Mouse (Mus musculus): Measurements from ENCODE around the gene Gm7579. TPM values are rescaled to one million over a fixed set of nuclear protein-coding genes. Genes with fewer than 3 reads are reported as not detected.

Gm7579 gene
- not detected for polyA plus RNA-seq (2015; fragmentation: Illumina TruSeq; extraction: RNeasy Lipid Tissue Mini Kit (QIAGEN cat#74804); ENCODE audit: insufficient read depth, low read depth, low replicate concordance)

DNA sequence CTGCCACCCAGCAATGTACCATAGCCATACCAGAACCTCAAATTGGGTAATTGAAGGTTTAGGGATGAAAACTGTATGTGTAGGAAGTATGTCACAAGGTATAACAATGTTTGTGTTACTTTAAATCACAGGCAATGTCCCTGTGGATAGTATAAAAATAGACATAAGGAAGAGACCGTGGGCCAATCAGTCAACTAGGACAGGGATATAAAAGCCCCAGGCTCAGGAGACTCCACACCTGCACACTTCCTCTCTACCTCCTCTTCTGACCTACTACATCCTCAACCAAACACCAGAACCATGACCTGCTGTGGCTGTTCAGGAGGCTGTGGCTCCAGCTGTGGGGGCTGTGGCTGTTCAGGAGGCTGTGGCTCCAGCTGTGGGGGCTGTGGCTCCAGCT, at the start of gene Gm7579:
TSS of gene Gm7579 (plus strand) at position 301 of the 400 bp plus-strand sequence.

DNA sequence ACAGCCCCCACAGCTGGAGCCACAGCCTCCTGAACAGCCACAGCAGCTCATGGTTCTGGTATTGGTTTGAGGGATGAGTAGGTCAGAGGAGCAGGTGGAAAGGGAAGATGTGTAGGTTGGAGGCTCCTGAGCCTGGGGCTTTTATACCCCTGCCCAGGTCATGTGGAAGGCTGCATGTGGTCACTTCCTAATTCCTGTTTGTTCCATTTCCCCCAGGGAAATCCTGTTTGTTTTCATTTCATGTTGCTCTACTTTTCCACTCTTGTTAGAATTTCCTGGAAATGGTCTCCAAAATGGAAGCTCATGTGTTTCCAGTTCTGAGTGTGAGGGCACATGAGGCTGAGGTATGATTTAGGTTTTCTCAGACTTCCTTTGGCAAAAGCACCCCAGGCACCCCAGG, 46.0 kb upstream of the Gm7579 start, which contains the start of gene Gm4553:
TSS of gene Gm4553 (minus strand) at position 101 of the 400 bp plus-strand sequence.

DNA sequence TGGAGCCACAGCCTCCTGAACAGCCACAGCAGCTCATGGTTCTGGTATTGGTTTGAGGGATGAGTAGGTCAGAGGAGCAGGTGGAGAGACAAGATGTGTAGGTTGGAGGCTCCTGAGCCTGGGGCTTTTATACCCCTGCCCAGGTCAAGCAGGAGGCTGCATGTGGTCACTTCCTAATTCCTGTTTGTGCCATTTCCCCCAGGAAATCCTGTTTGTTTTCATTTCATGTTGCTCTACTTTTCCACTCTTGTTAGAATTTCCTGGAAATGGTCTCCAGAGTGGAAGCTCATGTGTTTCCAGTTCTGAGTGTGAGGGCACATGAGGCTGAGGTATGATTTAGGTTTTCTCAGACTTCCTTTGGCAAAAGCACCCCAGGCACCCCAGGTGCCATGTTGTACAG, 35.8 kb upstream of the Gm7579 start, which contains the start of gene Krtap5-2:
TSS of gene Krtap5-2 (minus strand) at position 101 of the 400 bp plus-strand sequence.

DNA sequence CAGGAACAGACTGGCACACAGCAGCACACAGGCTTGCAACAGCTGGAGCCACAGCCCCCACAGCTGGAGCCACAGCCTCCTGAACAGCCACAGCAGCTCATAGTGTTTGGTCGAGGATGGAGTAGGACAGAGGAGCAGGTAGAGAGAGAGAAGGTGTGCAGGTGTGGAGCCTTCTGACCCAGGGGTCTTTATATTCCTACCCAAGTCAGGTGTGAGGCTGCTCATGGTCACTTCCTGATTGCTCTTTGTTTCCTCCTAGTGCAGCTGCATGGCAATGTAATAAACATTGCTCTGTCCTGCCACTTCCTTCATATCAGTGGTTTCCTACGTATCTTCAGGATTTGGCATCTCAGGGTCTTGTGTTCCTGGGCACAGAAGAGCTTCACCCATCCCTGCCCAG, 21.4 kb upstream of the Gm7579 start, which contains the start of gene Gm10153:
TSS of gene Gm10153 (minus strand) at position 101 of the 400 bp plus-strand sequence.

DNA sequence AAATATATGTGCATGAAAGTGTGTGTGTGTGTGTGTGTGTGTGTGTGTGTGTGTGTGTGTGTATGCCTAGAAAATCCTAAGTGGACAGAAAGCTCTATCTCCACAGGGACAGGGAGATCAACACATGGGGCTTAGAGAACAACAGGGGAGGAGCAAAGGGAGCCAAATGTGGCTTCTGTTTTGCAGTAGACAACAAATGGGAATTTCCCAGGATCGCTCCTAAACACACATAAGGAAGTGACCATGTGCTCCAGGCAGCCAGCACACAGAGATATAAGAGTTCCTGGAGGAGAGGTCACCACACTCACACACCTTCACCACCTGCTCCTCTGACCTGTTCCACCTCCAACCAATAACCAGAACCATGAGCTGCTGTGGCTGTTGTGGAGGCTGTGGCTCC, 10.6 kb upstream of the Gm7579 start, which contains the start of gene Krtap5-3:
TSS of gene Krtap5-3 (plus strand) at position 301 of the 400 bp plus-strand sequence.

DNA sequence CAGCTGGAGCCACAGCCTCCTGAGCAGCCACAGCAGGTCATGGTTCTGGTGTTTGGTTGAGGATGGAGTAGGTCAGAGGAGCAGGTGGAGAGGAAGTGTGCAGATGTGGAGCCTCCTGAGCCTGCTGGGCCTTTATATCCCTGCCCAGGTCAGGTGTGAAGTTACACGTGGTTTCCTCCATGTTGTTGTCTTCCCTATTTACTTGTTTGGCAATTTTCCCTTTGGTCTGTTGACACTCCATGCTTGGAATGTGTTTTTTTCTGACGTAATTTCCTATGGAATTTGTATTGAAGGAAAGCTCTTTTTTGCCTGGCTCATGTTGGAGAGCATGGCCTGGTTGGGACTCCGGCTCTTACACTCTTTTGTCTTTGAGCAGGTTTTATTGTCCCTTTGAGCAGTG, 18.2 kb downstream of the Gm7579 start, which contains the start of gene Krtap5-5:
TSS of gene Krtap5-5 (minus strand) at position 101 of the 400 bp plus-strand sequence.

DNA sequence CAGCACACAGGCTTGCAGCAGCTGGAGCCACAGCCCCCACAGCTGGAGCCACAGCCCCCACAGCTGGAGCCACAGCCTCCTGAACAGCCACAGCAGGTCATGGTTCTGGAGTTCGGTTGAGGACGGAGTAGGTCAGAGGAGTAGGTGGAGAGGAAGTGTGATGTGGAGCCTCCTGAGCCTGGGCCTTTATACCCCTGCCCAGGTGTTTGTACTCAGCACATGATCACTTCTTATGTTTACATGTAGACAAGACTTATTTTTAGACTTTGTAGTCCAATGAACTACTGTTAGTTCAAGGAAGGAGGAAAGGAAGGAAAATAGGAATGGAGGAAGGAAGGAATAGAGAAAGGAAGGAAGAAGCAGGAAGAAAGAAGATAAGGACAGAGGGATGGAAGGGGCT, 29.3 kb downstream of the Gm7579 start, which contains the start of gene Gm40460:
TSS of gene Gm40460 (minus strand) at position 101 of the 400 bp plus-strand sequence.

DNA sequence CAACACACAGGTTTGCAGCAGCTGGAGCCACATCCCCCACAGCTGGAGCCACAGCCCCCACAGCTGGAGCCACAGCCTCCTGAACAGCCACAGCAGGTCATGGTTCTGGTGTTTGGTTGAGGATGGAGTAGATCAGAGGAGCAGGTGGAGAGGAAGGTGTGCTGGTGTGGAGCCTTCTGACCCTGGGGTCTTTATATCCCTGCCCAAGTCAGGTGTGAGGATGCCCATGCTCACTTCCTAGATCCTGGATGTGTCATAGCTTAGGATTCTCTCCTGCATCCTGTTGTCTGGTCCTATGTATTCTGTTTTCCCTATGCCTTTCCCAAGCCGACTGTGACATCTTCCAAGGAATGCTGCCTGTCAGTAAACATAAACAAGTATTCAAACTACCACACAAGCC, 46.6 kb downstream of the Gm7579 start, which contains the start of gene Gm2431:
TSS of gene Gm2431 (minus strand) at position 101 of the 400 bp plus-strand sequence.

Other genes starting within 250 kb of the Gm7579 start
- gene Mob2, start 150.8 kb upstream of the Gm7579 start, polyA plus RNA-seq (2015; fragmentation: Illumina TruSeq; extraction: RNeasy Lipid Tissue Mini Kit (QIAGEN cat#74804); ENCODE audit: insufficient read depth, low read depth, low replicate concordance), result 23.7 TPM
- gene Dusp8, start 116.0 kb upstream of the Gm7579 start, polyA plus RNA-seq (2015; fragmentation: Illumina TruSeq; extraction: RNeasy Lipid Tissue Mini Kit (QIAGEN cat#74804); ENCODE audit: insufficient read depth, low read depth, low replicate concordance), result 2.1 TPM
- gene Gm45618, start 91.1 kb upstream of the Gm7579 start, polyA plus RNA-seq (2015; fragmentation: Illumina TruSeq; extraction: RNeasy Lipid Tissue Mini Kit (QIAGEN cat#74804); ENCODE audit: insufficient read depth, low read depth, low replicate concordance), result not detected
- gene Gm39115, start 75.8 kb upstream of the Gm7579 start, polyA plus RNA-seq (2015; fragmentation: Illumina TruSeq; extraction: RNeasy Lipid Tissue Mini Kit (QIAGEN cat#74804); ENCODE audit: insufficient read depth, low read depth, low replicate concordance), result not detected
- not detected for gene Gm45337, start 67.3 kb upstream of the Gm7579 start, polyA plus RNA-seq (2015; fragmentation: Illumina TruSeq; extraction: RNeasy Lipid Tissue Mini Kit (QIAGEN cat#74804); ENCODE audit: insufficient read depth, low read depth, low replicate concordance)
- gene Gm29735, start 54.7 kb upstream of the Gm7579 start, polyA plus RNA-seq (2015; fragmentation: Illumina TruSeq; extraction: RNeasy Lipid Tissue Mini Kit (QIAGEN cat#74804); ENCODE audit: insufficient read depth, low read depth, low replicate concordance), result not detected
- not detected for gene Gm4553, start 46.1 kb upstream of the Gm7579 start, polyA plus RNA-seq (2015; fragmentation: Illumina TruSeq; extraction: RNeasy Lipid Tissue Mini Kit (QIAGEN cat#74804); ENCODE audit: insufficient read depth, low read depth, low replicate concordance)
- gene Krtap5-2, start 35.9 kb upstream of the Gm7579 start, polyA plus RNA-seq (2015; fragmentation: Illumina TruSeq; extraction: RNeasy Lipid Tissue Mini Kit (QIAGEN cat#74804); ENCODE audit: insufficient read depth, low read depth, low replicate concordance), result not detected
- not detected for gene Gm10153, start 21.5 kb upstream of the Gm7579 start, polyA plus RNA-seq (2015; fragmentation: Illumina TruSeq; extraction: RNeasy Lipid Tissue Mini Kit (QIAGEN cat#74804); ENCODE audit: insufficient read depth, low read depth, low replicate concordance)
- not detected for gene Krtap5-3, start 10.5 kb upstream of the Gm7579 start, polyA plus RNA-seq (2015; fragmentation: Illumina TruSeq; extraction: RNeasy Lipid Tissue Mini Kit (QIAGEN cat#74804); ENCODE audit: insufficient read depth, low read depth, low replicate concordance)
- gene Krtap5-5, start 18.1 kb downstream of the Gm7579 start, polyA plus RNA-seq (2015; fragmentation: Illumina TruSeq; extraction: RNeasy Lipid Tissue Mini Kit (QIAGEN cat#74804); ENCODE audit: insufficient read depth, low read depth, low replicate concordance), result not detected
- gene Gm40460, start 29.2 kb downstream of the Gm7579 start, polyA plus RNA-seq (2015; fragmentation: Illumina TruSeq; extraction: RNeasy Lipid Tissue Mini Kit (QIAGEN cat#74804); ENCODE audit: insufficient read depth, low read depth, low replicate concordance), result not detected
- gene Gm2431, start 46.5 kb downstream of the Gm7579 start, polyA plus RNA-seq (2015; fragmentation: Illumina TruSeq; extraction: RNeasy Lipid Tissue Mini Kit (QIAGEN cat#74804); ENCODE audit: insufficient read depth, low read depth, low replicate concordance), result not detected
- not detected for gene Gm4559, start 62.5 kb downstream of the Gm7579 start, polyA plus RNA-seq (2015; fragmentation: Illumina TruSeq; extraction: RNeasy Lipid Tissue Mini Kit (QIAGEN cat#74804); ENCODE audit: insufficient read depth, low read depth, low replicate concordance)
- not detected for gene Krtap5-1, start 85.3 kb downstream of the Gm7579 start, polyA plus RNA-seq (2015; fragmentation: Illumina TruSeq; extraction: RNeasy Lipid Tissue Mini Kit (QIAGEN cat#74804); ENCODE audit: insufficient read depth, low read depth, low replicate concordance)
- gene Krtap5-4, start 91.7 kb downstream of the Gm7579 start, polyA plus RNA-seq (2015; fragmentation: Illumina TruSeq; extraction: RNeasy Lipid Tissue Mini Kit (QIAGEN cat#74804); ENCODE audit: insufficient read depth, low read depth, low replicate concordance), result not detected
- not detected for gene Ifitm10, start 161.9 kb downstream of the Gm7579 start, polyA plus RNA-seq (2015; fragmentation: Illumina TruSeq; extraction: RNeasy Lipid Tissue Mini Kit (QIAGEN cat#74804); ENCODE audit: insufficient read depth, low read depth, low replicate concordance)
- not detected for gene Gm49369, start 170.8 kb downstream of the Gm7579 start, polyA plus RNA-seq (2015; fragmentation: Illumina TruSeq; extraction: RNeasy Lipid Tissue Mini Kit (QIAGEN cat#74804); ENCODE audit: insufficient read depth, low read depth, low replicate concordance)
- gene Ctsd, start 176.2 kb downstream of the Gm7579 start, polyA plus RNA-seq (2015; fragmentation: Illumina TruSeq; extraction: RNeasy Lipid Tissue Mini Kit (QIAGEN cat#74804); ENCODE audit: insufficient read depth, low read depth, low replicate concordance), result 108 TPM
- gene Syt8, start 223.0 kb downstream of the Gm7579 start, polyA plus RNA-seq (2015; fragmentation: Illumina TruSeq; extraction: RNeasy Lipid Tissue Mini Kit (QIAGEN cat#74804); ENCODE audit: insufficient read depth, low read depth, low replicate concordance), result not detected
- gene Tnni2, start 229.9 kb downstream of the Gm7579 start, polyA plus RNA-seq (2015; fragmentation: Illumina TruSeq; extraction: RNeasy Lipid Tissue Mini Kit (QIAGEN cat#74804); ENCODE audit: insufficient read depth, low read depth, low replicate concordance), result not detected
- 26.2 TPM for gene Lsp1, start 248.9 kb downstream of the Gm7579 start, polyA plus RNA-seq (2015; fragmentation: Illumina TruSeq; extraction: RNeasy Lipid Tissue Mini Kit (QIAGEN cat#74804); ENCODE audit: insufficient read depth, low read depth, low replicate concordance)

Data from pancreas, adult 10 weeks (tissue).